Mouse (Mus musculus) liver, postnatal 0 days (tissue): ENCODE data around the gene Soga1.

Experiments
- CTCF ChIP-seq: sonication (generic); IDR thresholded peaks from 2 replicates; pipeline ENCODE4 v1.5.1; 2016; ENCODE audit warnings: antibody characterized with exemption, low read depth
- EP300 ChIP-seq: IDR thresholded peaks from 2 replicates; pipeline ENCODE4 v1.6.1; 2016; ENCODE audit warnings: antibody characterized with exemption, low read depth, mild to moderate bottlenecking

GRCm38 (mm10) chr2:157084831-157085585, 6.0 kb upstream of the Soga1 start:
- TF ChIP-seq CTCF (no peak), EP300 (no peak)
